Mouse (Mus musculus): ENCODE measurements around the gene Hcn3. TPM values are rescaled to one million over a fixed set of nuclear protein-coding genes. Genes with fewer than 3 reads are reported as not detected.
A peak's percentile ranks its signal among the peaks of the same experiment; 100 is the strongest.

The Hcn3 gene
- polyA plus RNA-seq, 1 experiment = not detected

DNA sequence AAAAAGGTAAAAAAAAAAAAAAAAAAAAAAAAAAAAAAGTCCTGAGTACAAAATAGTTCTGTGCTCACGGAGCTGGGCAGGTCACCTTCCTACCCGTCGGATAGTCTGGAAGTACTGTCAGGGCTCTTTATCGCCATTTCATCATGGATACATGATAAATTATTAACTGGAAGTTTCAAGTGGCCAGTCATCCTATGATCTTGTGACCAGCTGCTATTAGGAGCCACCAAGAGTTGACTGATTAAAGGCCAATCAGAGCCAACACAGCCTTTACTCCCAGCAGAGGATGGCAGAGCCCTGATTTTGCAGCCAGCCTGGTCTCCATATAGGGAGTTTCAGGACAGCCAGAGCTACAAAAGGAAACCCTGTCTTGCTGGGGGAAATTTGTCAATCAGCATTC lies 46.9 kb downstream of the Hcn3 start:
- WGBS = 87% methylated on average over 4 of the region's 4 CpGs
- TF ChIP-seq CTCF (IDR thresholded peaks at IDR 0.05; ENCODE audit: control insufficient read depth, insufficient read depth, low read length) (no peak), POLR2A (IDR thresholded peaks at IDR 0.05; ENCODE audit: borderline replicate concordance, control insufficient read depth, low read depth, low read length) (no peak)
- H3K4me3 ChIP-seq (replicated peaks; ENCODE audit: control insufficient read depth, low read depth, low read length) = no peak overlapping the region
- peaks cover 1% of the 10 kb centered on the region; the same call in 1 of the 2 replicates for H3K4me1 ChIP-seq (ENCODE audit: control insufficient read depth, insufficient read depth, low read length)
- no peak overlapping the region for H3K27ac ChIP-seq (ENCODE audit: control insufficient read depth, insufficient read depth, low read depth, low read length, poor library complexity)

DNA sequence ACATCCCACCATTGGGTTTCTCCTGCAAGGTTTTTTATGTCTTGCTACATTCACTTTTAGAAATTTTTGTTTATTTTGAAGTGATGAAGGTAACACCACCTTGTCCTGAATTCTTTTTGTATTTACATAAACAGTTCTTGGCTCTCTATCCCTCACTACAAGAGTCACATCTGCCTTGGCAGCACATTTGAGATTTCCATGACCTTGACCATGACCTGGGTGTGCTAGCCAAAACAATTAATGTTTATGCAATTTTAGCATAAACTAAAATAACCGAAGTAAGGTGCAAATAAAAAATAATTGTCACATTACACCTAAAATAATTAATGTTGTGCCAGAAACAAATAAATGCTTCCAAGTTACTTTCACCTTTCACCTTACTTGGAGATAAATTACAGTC lies 51.9 kb downstream of the Hcn3 start:
- TF ChIP-seq CTCF (IDR thresholded peaks at IDR 0.05; ENCODE audit: control insufficient read depth, insufficient read depth, low read length) (no peak), POLR2A (IDR thresholded peaks at IDR 0.05; ENCODE audit: borderline replicate concordance, control insufficient read depth, low read depth, low read length) (no peak)
- WGBS = 75% methylated on average over 1 of the region's 1 CpGs
- no peak overlapping the region for H3K4me3 ChIP-seq (replicated peaks; ENCODE audit: control insufficient read depth, low read depth, low read length)
- no peak overlapping the region for H3K27ac ChIP-seq (ENCODE audit: control insufficient read depth, insufficient read depth, low read depth, low read length, poor library complexity)
- H3K4me1 ChIP-seq (ENCODE audit: control insufficient read depth, insufficient read depth, low read length) = peaks cover 1% of the 10 kb centered on the region; the same call in 1 of the 2 replicates

DNA sequence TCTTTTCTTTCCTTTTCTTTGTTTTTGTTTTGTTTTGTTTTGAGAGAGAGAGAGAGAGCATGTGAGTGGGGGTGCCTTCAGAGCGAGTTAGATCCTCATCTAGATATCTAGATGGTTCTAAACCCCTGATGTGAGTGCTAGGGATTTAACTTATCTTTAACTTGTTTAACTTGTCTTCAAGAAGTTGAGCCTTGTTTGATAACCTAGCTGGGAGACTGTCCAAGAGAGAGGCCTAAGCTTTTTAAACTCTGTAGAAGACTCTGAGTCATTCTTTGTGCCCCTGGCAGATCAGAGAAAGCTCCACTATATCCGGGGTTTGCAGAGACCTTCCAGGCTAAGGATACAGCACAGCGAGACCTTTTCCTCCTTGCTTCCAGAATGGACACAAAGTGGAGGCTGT lies 52.5 kb downstream of the Hcn3 start:
- 64% methylated on average over 3 of the region's 3 CpGs for WGBS
- no peak for TF ChIP-seq POLR2A (IDR thresholded peaks at IDR 0.05; ENCODE audit: borderline replicate concordance, control insufficient read depth, low read depth, low read length)
- TF ChIP-seq CTCF (IDR thresholded peaks at IDR 0.05; ENCODE audit: control insufficient read depth, insufficient read depth, low read length) = no peak
- H3K27ac ChIP-seq (ENCODE audit: control insufficient read depth, insufficient read depth, low read depth, low read length, poor library complexity) = no peak overlapping the region
- no peak overlapping the region for H3K4me3 ChIP-seq (replicated peaks; ENCODE audit: control insufficient read depth, low read depth, low read length)
- H3K4me1 ChIP-seq (ENCODE audit: control insufficient read depth, insufficient read depth, low read length) = peaks cover 1% of the 10 kb centered on the region; the same call in 1 of the 2 replicates

DNA sequence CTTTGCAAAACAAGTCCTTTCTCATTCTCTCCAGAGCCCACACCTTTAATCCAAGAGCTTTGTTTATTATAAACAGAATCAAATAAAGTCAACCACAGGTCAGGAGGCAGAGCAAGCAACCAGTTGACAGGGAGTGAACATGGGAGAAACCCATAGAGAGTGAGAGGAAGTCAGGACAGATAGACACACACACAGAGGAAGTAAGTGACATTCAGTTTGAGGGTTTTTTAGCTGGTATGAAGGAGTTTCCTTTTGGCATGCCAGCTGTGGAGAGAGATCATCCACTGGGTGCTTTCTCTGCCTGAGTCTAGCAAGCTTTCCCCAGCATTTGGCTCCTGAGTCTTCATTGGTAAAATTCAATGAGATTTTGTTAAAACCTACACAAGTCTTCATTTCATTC lies 53.1 kb downstream of the Hcn3 start:
- TF ChIP-seq POLR2A (IDR thresholded peaks at IDR 0.05; ENCODE audit: borderline replicate concordance, control insufficient read depth, low read depth, low read length) = no peak
- no peak for TF ChIP-seq CTCF (IDR thresholded peaks at IDR 0.05; ENCODE audit: control insufficient read depth, insufficient read depth, low read length)
- H3K27ac ChIP-seq (ENCODE audit: control insufficient read depth, insufficient read depth, low read depth, low read length, poor library complexity) = no peak overlapping the region
- H3K4me3 ChIP-seq (replicated peaks; ENCODE audit: control insufficient read depth, low read depth, low read length) = no peak overlapping the region
- H3K4me1 ChIP-seq (ENCODE audit: control insufficient read depth, insufficient read depth, low read length) = peaks cover 1% of the 10 kb centered on the region; the same call in 1 of the 2 replicates

DNA sequence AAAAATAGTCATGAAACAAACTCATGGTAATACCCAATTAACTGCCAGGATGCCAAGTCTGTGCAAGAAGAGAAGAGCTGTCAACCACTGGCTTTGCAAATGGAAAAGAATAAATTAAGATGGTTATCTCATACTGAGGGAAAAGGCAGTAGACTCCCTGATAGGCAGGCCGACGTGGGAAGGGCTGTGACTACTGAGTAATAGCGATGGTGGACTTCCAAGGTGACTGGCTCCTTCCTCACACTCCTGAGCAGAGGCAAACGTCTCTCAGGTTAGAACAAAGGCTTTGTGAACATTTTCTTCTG lies 56.8 kb downstream of the Hcn3 start:
- no peak overlapping the region for H3K4me3 ChIP-seq (replicated peaks; ENCODE audit: control insufficient read depth, low read depth, low read length)
- TF ChIP-seq CTCF (IDR thresholded peaks at IDR 0.05; ENCODE audit: control insufficient read depth, insufficient read depth, low read length) (no peak), POLR2A (IDR thresholded peaks at IDR 0.05; ENCODE audit: borderline replicate concordance, control insufficient read depth, low read depth, low read length) (no peak)
- WGBS = 37% methylated on average over 4 of the region's 4 CpGs
- H3K27ac ChIP-seq (ENCODE audit: control insufficient read depth, insufficient read depth, low read depth, low read length, poor library complexity) = peak overlapping the region; percentile 67; the same call in 1 of the 2 replicates
- H3K4me1 ChIP-seq (ENCODE audit: control insufficient read depth, insufficient read depth, low read length) = peaks cover 1% of the 10 kb centered on the region; the same call in 1 of the 2 replicates

DNA sequence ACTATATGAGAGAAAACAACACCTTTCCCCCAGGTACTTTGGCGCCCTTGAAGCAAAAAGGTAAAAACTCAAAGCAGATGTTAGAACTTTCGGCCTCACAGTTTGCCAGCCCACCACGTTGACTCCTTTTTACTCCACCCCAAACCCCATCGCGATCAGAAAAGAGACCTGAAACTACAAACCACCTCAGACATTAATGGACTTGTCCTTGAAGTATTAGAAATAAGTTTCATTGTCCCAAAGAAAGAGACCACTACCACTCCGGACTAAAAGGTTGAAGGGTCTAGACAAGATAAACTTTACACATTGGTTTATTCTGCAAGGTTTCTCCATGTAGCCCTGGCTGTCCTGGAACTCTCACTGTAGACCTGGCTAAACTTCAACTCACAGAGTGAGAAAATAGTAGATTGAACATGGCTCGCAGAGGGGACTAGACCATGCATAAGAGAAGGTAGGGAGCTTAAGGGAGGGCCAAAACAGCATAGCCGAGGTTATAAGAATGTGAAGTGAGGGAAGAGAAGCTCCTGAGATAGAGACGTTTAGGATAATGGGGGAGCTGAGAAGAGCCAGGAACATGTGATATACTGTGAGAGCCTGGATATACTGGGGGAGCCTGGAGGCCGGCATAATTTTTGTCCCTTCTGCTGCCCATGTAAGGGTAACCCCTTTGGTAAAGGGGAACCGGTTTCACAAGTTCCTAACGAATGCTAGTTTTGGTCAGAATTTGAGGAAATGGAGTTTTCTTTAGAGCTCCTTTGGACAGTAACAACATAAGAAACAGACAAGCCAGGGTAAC lies 57.3 kb downstream of the Hcn3 start:
- 46% methylated on average over 12 of the region's 12 CpGs for WGBS
- Histone ChIP-seq H3K27ac (ENCODE audit: control insufficient read depth, insufficient read depth, low read depth, low read length, poor library complexity) (peak overlapping the region; percentile 12; the same call in 1 of the 2 replicates), H3K4me3 (replicated peaks; ENCODE audit: control insufficient read depth, low read depth, low read length) (no peak overlapping the region), H3K4me1 (ENCODE audit: control insufficient read depth, insufficient read depth, low read length) (peaks cover 1% of the 10 kb centered on the region; the same call in 1 of the 2 replicates)
- TF ChIP-seq POLR2A (IDR thresholded peaks at IDR 0.05; ENCODE audit: borderline replicate concordance, control insufficient read depth, low read depth, low read length) = no peak
- no peak for TF ChIP-seq CTCF (IDR thresholded peaks at IDR 0.05; ENCODE audit: control insufficient read depth, insufficient read depth, low read length)

DNA sequence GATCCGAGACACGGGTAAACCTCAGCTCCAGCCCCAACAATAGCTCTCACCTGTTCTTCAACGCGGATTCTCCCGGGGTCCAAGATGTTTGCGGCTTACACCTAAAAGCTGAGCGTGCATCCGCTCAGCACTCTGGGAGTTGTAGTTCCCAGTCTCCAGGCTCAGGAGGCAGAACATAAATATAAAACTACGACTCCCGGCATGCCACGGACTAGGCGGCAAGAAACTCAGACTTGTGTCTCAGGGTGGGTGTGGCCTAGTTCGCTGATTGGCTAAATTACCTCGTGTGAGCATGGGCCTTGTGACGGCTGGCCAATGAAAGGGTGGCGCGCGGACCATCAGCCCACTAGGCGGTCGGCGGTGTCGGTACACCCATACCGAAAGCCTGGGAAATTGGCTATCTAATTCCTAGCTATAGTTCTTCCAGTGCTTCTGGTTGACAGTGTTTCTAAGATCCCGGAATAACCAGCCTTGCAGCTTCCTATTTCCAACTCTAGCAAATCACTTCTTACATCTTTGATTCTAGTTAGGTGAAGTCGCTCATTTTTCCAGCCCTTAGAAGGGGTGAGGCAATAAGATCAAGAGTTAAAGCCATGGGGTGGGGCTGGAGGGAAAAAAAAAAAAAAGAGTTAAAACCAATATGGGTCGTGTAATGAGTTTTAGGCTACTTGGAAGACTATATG lies 58.0 kb downstream of the Hcn3 start, which contains the start of gene Fdps:
Fdps (minus strand) TSS at position 148 of the 683 bp plus-strand sequence.
- peak within 1 kb of the TSS; percentile 12 for H3K27ac ChIP-seq (ENCODE audit: control insufficient read depth, insufficient read depth, low read depth, low read length, poor library complexity)
- under 1% methylated on average over 26 of the region's 26 CpGs for WGBS
- peak within 1 kb of the TSS; percentile 73 for H3K4me3 ChIP-seq (replicated peaks; ENCODE audit: control insufficient read depth, low read depth, low read length)
- H3K4me1 ChIP-seq (ENCODE audit: control insufficient read depth, insufficient read depth, low read length) = peaks cover 1% of the 10 kb centered on the region; the same call in 1 of the 2 replicates
- TF ChIP-seq CTCF (IDR thresholded peaks at IDR 0.05; ENCODE audit: control insufficient read depth, insufficient read depth, low read length) (peak; percentile 14; the same call in 1 of the 2 replicates), POLR2A (IDR thresholded peaks at IDR 0.05; ENCODE audit: borderline replicate concordance, control insufficient read depth, low read depth, low read length) (peak; percentile 42; the same call in 1 of the 2 replicates)

DNA sequence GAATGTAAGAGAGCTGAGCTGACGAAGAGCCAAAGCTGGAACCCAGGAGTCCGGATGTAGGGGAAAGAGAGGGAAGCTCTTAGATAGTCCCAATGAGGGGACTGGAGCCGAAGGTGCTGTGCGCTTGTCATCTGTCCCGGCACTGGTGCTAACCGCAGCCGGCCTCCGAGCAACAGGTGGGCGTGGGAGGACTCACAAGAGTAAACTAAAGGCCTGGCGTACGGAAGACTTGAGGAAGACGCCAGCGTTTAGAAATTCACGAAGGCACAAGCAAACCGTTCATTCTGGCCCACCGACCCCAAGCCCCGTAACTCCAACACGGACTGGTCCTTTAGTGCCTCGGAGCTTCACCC lies 58.6 kb downstream of the Hcn3 start:
- WGBS = under 1% methylated on average over 19 of the region's 19 CpGs
- peak overlapping the region; percentile 73 for H3K4me3 ChIP-seq (replicated peaks; ENCODE audit: control insufficient read depth, low read depth, low read length)
- H3K4me1 ChIP-seq (ENCODE audit: control insufficient read depth, insufficient read depth, low read length) = peaks cover 1% of the 10 kb centered on the region; the same call in 1 of the 2 replicates
- TF ChIP-seq CTCF (IDR thresholded peaks at IDR 0.05; ENCODE audit: control insufficient read depth, insufficient read depth, low read length) (no peak), POLR2A (IDR thresholded peaks at IDR 0.05; ENCODE audit: borderline replicate concordance, control insufficient read depth, low read depth, low read length) (no peak)
- no peak overlapping the region; the same call in 1 of the 2 replicates for H3K27ac ChIP-seq (ENCODE audit: control insufficient read depth, insufficient read depth, low read depth, low read length, poor library complexity)

All from bone marrow, adult 2 months (tissue).